Mouse (Mus musculus) heart, embryonic 11.5 days (tissue): ENCODE measurements around the gene Gm21149. TPM values are rescaled to one million over a fixed set of nuclear protein-coding genes. Genes with fewer than 3 reads are reported as not detected.
"Not testable (repeated sequence)": the region's sequence is repeated elsewhere in the genome, so short reads cannot be mapped to it uniquely, and the experiment has no call there.

Experiments
- ATAC-seq: fragments of 200-750 bp; cut with Nextera tagmentation; replicated peaks from 2 replicates; pipeline ENCODE4 v1.8.0; 2017; ENCODE audit warnings: moderate library complexity; ENCODE audit not compliant: insufficient number of reproducible peaks, low FRiP score, low TSS enrichment
- H3K27ac ChIP-seq: fragments of 300-500 bp; sonication (generic); 2 replicates; pipeline ENCODE4 v1.5.1; 2014; ENCODE audit warnings: mild to moderate bottlenecking, low read depth, low read length
- H3K27me3 ChIP-seq: fragments of 300-500 bp; sonication (generic); 2 replicates; pipeline ENCODE4 v1.6.1; 2014; ENCODE audit warnings: mild to moderate bottlenecking, low read length, mixed read lengths; ENCODE audit not compliant: control insufficient read depth, insufficient read depth
- H3K36me3 ChIP-seq: fragments of 300-500 bp; sonication (generic); 2 replicates; pipeline ENCODE4 v1.6.1; 2014; ENCODE audit warnings: mild to moderate bottlenecking, low read length, moderate library complexity, mixed read lengths; ENCODE audit not compliant: control insufficient read depth, insufficient read depth
- H3K4me1 ChIP-seq: fragments of 300-500 bp; sonication (generic); 2 replicates; pipeline ENCODE4 v1.6.1; 2014; ENCODE audit warnings: low read length; ENCODE audit not compliant: control insufficient read depth, insufficient read depth
- H3K4me2 ChIP-seq: fragments of 300-500 bp; sonication (generic); 2 replicates; pipeline ENCODE4 v1.6.1; 2014; ENCODE audit warnings: mild to moderate bottlenecking, moderate library complexity
- H3K4me3 ChIP-seq: fragments of 300-500 bp; sonication (generic); 2 replicates; pipeline ENCODE4 v1.5.1; 2014; ENCODE audit warnings: low read depth, low read length
- H3K9ac ChIP-seq: fragments of 300-500 bp; sonication (generic); 2 replicates; pipeline ENCODE4 v1.6.1; 2014; ENCODE audit warnings: mild to moderate bottlenecking, low read depth, low read length, moderate library complexity
- H3K9me3 ChIP-seq: fragments of 300-500 bp; sonication (generic); replicated peaks from 2 replicates; pipeline ENCODE4 v1.6.1; 2016; ENCODE audit warnings: low read length; ENCODE audit not compliant: control insufficient read depth
- WGBS: fragments of 180-500 bp; shearing (Covaris S2); extraction: QIAGEN DNeasy Blood & Tissue Kit; methylation state at CpG from one replicate; pipeline ENCODE4 v1.1.7; 2014; ENCODE audit not compliant: insufficient replicate concordance; 5-methylcytosine and 5-hydroxymethylcytosine counted together
- polyA plus RNA-seq: library from polyadenylated mRNA; unstranded; fragments of >200 nt; fragmentation: Nextera tagmentation; extraction: Ambion mirVana; gene quantifications from 2 replicates; pipeline ENCODE4 v1.2.1, GENCODE M21; 2014

The Gm21149 gene
- polyA plus RNA-seq, 1 experiment from 2014 or later, result not detected

- H3K4me2 ChIP-seq, H3K36me3 ChIP-seq, H3K27ac ChIP-seq, H3K27me3 ChIP-seq, H3K9ac ChIP-seq, H3K4me1 ChIP-seq, H3K4me3 ChIP-seq: not testable (repeated sequence)
- H3K9me3 ChIP-seq, result peaks cover 17% of the 10 kb centered on the region
- WGBS, result 57% methylated on average over 6 of the region's 6 CpGs
- ATAC-seq, result peak; percentile 85
Observed at GRCm38 (mm10) chr5:15507757-15508459, 31.6 kb upstream of the Gm21149 start.

- H3K36me3 ChIP-seq, result no peaks in the 10 kb centered on the region
- H3K27ac ChIP-seq, result no peak overlapping the region
- no peak overlapping the region for H3K4me2 ChIP-seq
- WGBS, result 56% methylated on average over 3 of the region's 3 CpGs
- H3K9me3 ChIP-seq, result peaks cover 14% of the 10 kb centered on the region
- no peaks in the 10 kb centered on the region for H3K4me1 ChIP-seq
- H3K4me3 ChIP-seq, result no peak overlapping the region
- ATAC-seq, result peak; percentile 55; the same call in 1 of the 2 replicates
- no peak overlapping the region for H3K9ac ChIP-seq
- no peaks in the 10 kb centered on the region for H3K27me3 ChIP-seq
Observed at GRCm38 (mm10) chr5:15507309-15507619, 30.9 kb upstream of the Gm21149 start.

- ATAC-seq, result peak; percentile 53; the same call in 1 of the 2 replicates
- Histone ChIP-seq H3K9me3 (peaks cover 12% of the 10 kb centered on the region), H3K4me1 (no peaks in the 10 kb centered on the region), H3K36me3 (no peaks in the 10 kb centered on the region), H3K4me2 (peak overlapping the region; percentile 25), H3K4me3 (no peak overlapping the region), H3K9ac (no peak overlapping the region), H3K27ac (no peak overlapping the region), H3K27me3 (no peaks in the 10 kb centered on the region)
- 45% methylated on average over 16 of the region's 16 CpGs for WGBS
Observed at GRCm38 (mm10) chr5:15506575-15507308, 30.4 kb upstream of the Gm21149 start.

- not testable (repeated sequence) for H3K4me2 ChIP-seq, H3K4me1 ChIP-seq, H3K27me3 ChIP-seq, H3K4me3 ChIP-seq, H3K36me3 ChIP-seq, H3K27ac ChIP-seq, H3K9ac ChIP-seq
- ATAC-seq, result peak; percentile 89
- peaks cover 12% of the 10 kb centered on the region for H3K9me3 ChIP-seq
- 26% methylated on average over 5 of the region's 5 CpGs for WGBS
Observed at GRCm38 (mm10) chr5:15498774-15499400, 22.6 kb upstream of the Gm21149 start.

GRCm38 (mm10) chr5:15498350-15498749 is 22.0 kb upstream of the Gm21149 start:
- H3K4me1 ChIP-seq, H3K27ac ChIP-seq, H3K27me3 ChIP-seq, H3K4me3 ChIP-seq, H3K36me3 ChIP-seq, H3K9ac ChIP-seq, H3K4me2 ChIP-seq: not testable (repeated sequence)
- 65% methylated on average over 3 of the region's 3 CpGs for WGBS
- ATAC-seq, result 0 out of 2 replicates have a peak, but pooled peaks have one; percentile 55
- peaks cover 12% of the 10 kb centered on the region for H3K9me3 ChIP-seq

- H3K27me3 ChIP-seq, H3K4me2 ChIP-seq, H3K9me3 ChIP-seq, H3K27ac ChIP-seq, H3K9ac ChIP-seq, H3K4me1 ChIP-seq, H3K4me3 ChIP-seq, H3K36me3 ChIP-seq: not testable (repeated sequence)
- peak; percentile 65 for ATAC-seq
- WGBS, result 54% methylated on average over 2 of the region's 2 CpGs
Observed at GRCm38 (mm10) chr5:15490934-15491333, 14.6 kb upstream of the Gm21149 start.

GRCm38 (mm10) chr5:15488743-15489142 is 12.4 kb upstream of the Gm21149 start:
- Histone ChIP-seq H3K4me2 (no peak overlapping the region), H3K27ac (no peak overlapping the region), H3K9me3 (peaks cover 12% of the 10 kb centered on the region), H3K4me1 (no peaks in the 10 kb centered on the region), H3K9ac (no peak overlapping the region), H3K27me3 (no peaks in the 10 kb centered on the region), H3K4me3 (no peak overlapping the region), H3K36me3 (no peaks in the 10 kb centered on the region)
- whole genome bisulfite sequencing, result 77% methylated on average over 5 of the region's 5 CpGs
- ATAC-seq, result peak; percentile 81

GRCm38 (mm10) chr5:15484616-15485015 is 8.3 kb upstream of the Gm21149 start:
- 21% methylated on average over 2 of the region's 2 CpGs for WGBS
- H3K4me1 ChIP-seq, H3K4me2 ChIP-seq, ATAC-seq, H3K36me3 ChIP-seq, H3K9ac ChIP-seq, H3K27ac ChIP-seq, H3K4me3 ChIP-seq, H3K27me3 ChIP-seq: not testable (repeated sequence)
- H3K9me3 ChIP-seq, result peaks cover 19% of the 10 kb centered on the region
